Mouse (Mus musculus) C2C12 (cell line): ENCODE measurements at regions not wholly inside any gene's neighbourhood (a gene's known extent, or its start where the extent isn't known, plus 50 kb on each side); places are given as distances from the start of the nearest gene placed in this dataset.

Experiments
- H3K27me3 ChIP-seq: one replicate; pipeline ENCODE4 v1.6.1; 2011; ENCODE audit not compliant: control insufficient read depth, insufficient read depth, insufficient read length
- H3K36me3 ChIP-seq: one replicate; pipeline ENCODE4 v1.6.1; 2011; ENCODE audit not compliant: control insufficient read depth, insufficient read depth
- H3K4me3 ChIP-seq: one replicate; pipeline ENCODE4 v1.5.1; 2011; ENCODE audit warnings: mild to moderate bottlenecking, control low read depth; ENCODE audit not compliant: poor library complexity, insufficient read depth, severe bottlenecking
- H3K79me2 ChIP-seq: one replicate; pipeline ENCODE4 v1.6.1; 2011; ENCODE audit not compliant: control insufficient read depth, insufficient read depth
- H3K79me3 ChIP-seq: one replicate; pipeline ENCODE4 v1.6.1; 2011; ENCODE audit warnings: low read depth, control low read depth
- H3ac ChIP-seq: one replicate; pipeline ENCODE3; 2011; ENCODE audit warnings: low read depth; ENCODE audit not compliant: control insufficient read depth, insufficient read length
- CEBPB ChIP-seq: IDR thresholded peaks from one replicate; pipeline ENCODE4 v1.6.1; 2011; ENCODE audit warnings: low read depth, mild to moderate bottlenecking, control low read depth, moderate library complexity
- CTCF ChIP-seq: IDR thresholded peaks from one replicate; pipeline ENCODE4 v1.5.1; 2011; ENCODE audit not compliant: control insufficient read depth, insufficient read depth, insufficient read length
- FOSL1 ChIP-seq: IDR thresholded peaks from one replicate; pipeline ENCODE4 v1.8.0; 2011; ENCODE audit warnings: mild to moderate bottlenecking, low read length; ENCODE audit not compliant: poor library complexity, insufficient read depth, severe bottlenecking
- MAX ChIP-seq: IDR thresholded peaks from one replicate; pipeline ENCODE4 v1.6.1; 2011; ENCODE audit warnings: mild to moderate bottlenecking, control low read depth
- MYOD1 ChIP-seq: IDR thresholded peaks from one replicate; pipeline ENCODE4 v1.6.1; 2011; ENCODE audit warnings: low read depth; ENCODE audit not compliant: control insufficient read depth, insufficient read length
- MYOG ChIP-seq: IDR thresholded peaks from one replicate; pipeline ENCODE4 v1.6.1; 2011; ENCODE audit not compliant: control insufficient read depth, insufficient read length; ENCODE audit errors: extremely low read depth
- USF1 ChIP-seq: IDR thresholded peaks from one replicate; pipeline ENCODE4 v1.6.1; 2011; ENCODE audit warnings: low read depth, mild to moderate bottlenecking, control low read depth, moderate library complexity

GRCm38 (mm10) chr4:11903861-11904260, 77.2 kb downstream of the Gm10604 start:
- TF ChIP-seq MYOD1 (no peak), FOSL1 (no peak), MAX (no peak), MYOG (no peak), CEBPB (no peak), USF1 (no peak), CTCF (no peak)
- no peaks in the 10 kb centered on the region for H3K36me3 ChIP-seq
- no peak overlapping the region for H3K4me3 ChIP-seq
- H3K79me3 ChIP-seq, result no peaks in the 10 kb centered on the region
- H3K79me2 ChIP-seq, result no peaks in the 10 kb centered on the region
- no peaks in the 10 kb centered on the region for H3K27me3 ChIP-seq
- no peak overlapping the region for H3ac ChIP-seq

GRCm38 (mm10) chr4:11903401-11903800, 77.7 kb downstream of the Gm10604 start:
- no peaks in the 10 kb centered on the region for H3K27me3 ChIP-seq
- no peak for TF ChIP-seq MAX
- no peak for TF ChIP-seq MYOD1
- TF ChIP-seq CTCF, result no peak
- no peak for TF ChIP-seq CEBPB
- no peak for TF ChIP-seq USF1
- no peak for TF ChIP-seq FOSL1
- no peak for TF ChIP-seq MYOG
- H3K79me3 ChIP-seq, result no peaks in the 10 kb centered on the region
- H3ac ChIP-seq, result no peak overlapping the region
- no peaks in the 10 kb centered on the region for H3K79me2 ChIP-seq
- H3K4me3 ChIP-seq, result no peak overlapping the region
- no peaks in the 10 kb centered on the region for H3K36me3 ChIP-seq

- H3K79me2 ChIP-seq, result no peaks in the 10 kb centered on the region
- TF ChIP-seq MYOG (no peak), MYOD1 (no peak), FOSL1 (no peak), USF1 (no peak), CEBPB (no peak), MAX (no peak), CTCF (no peak)
- no peaks in the 10 kb centered on the region for H3K79me3 ChIP-seq
- no peaks in the 10 kb centered on the region for H3K36me3 ChIP-seq
- no peak overlapping the region for H3K4me3 ChIP-seq
- H3K27me3 ChIP-seq, result no peaks in the 10 kb centered on the region
- no peak overlapping the region for H3ac ChIP-seq
Observed at GRCm38 (mm10) chr4:11899979-11900624, 81.0 kb downstream of the Gm10604 start.

- no peak overlapping the region for H3K4me3 ChIP-seq
- no peaks in the 10 kb centered on the region for H3K79me3 ChIP-seq
- H3K36me3 ChIP-seq, result no peaks in the 10 kb centered on the region
- no peaks in the 10 kb centered on the region for H3K79me2 ChIP-seq
- no peak for TF ChIP-seq USF1
- TF ChIP-seq CEBPB, result no peak
- no peak for TF ChIP-seq MAX
- TF ChIP-seq FOSL1, result no peak
- TF ChIP-seq CTCF, result no peak
- no peak for TF ChIP-seq MYOG
- no peak for TF ChIP-seq MYOD1
- no peaks in the 10 kb centered on the region for H3K27me3 ChIP-seq
- no peak overlapping the region for H3ac ChIP-seq
Observed at GRCm38 (mm10) chr4:11897231-11897630, 83.8 kb downstream of the Gm10604 start.

GRCm38 (mm10) chr4:11895857-11896825, 84.9 kb downstream of the Gm10604 start:
- Histone ChIP-seq H3K79me2 (no peaks in the 10 kb centered on the region), H3K27me3 (no peaks in the 10 kb centered on the region), H3K4me3 (no peak overlapping the region), H3ac (no peak overlapping the region), H3K79me3 (no peaks in the 10 kb centered on the region), H3K36me3 (no peaks in the 10 kb centered on the region)
- TF ChIP-seq CTCF (no peak), CEBPB (peak; percentile 42)

GRCm38 (mm10) chr4:11893560-11894205, 87.4 kb downstream of the Gm10604 start:
- no peaks in the 10 kb centered on the region for H3K79me2 ChIP-seq
- H3K27me3 ChIP-seq, result no peaks in the 10 kb centered on the region
- no peak overlapping the region for H3ac ChIP-seq
- H3K4me3 ChIP-seq, result no peak overlapping the region
- no peaks in the 10 kb centered on the region for H3K36me3 ChIP-seq
- no peaks in the 10 kb centered on the region for H3K79me3 ChIP-seq
- TF ChIP-seq MYOD1 (no peak), MYOG (no peak), CTCF (no peak), USF1 (no peak), MAX (no peak), CEBPB (no peak), FOSL1 (no peak)
